Mouse (Mus musculus) cerebellum, adult 2 months (tissue): ENCODE measurements around the gene Crtc1.

Experiments
- CTCF ChIP-seq: fragments of 200-500 bp; IDR thresholded peaks from 2 replicates; pipeline ENCODE4 v1.5.1; 2011; ENCODE audit warnings: low read depth, mild to moderate bottlenecking, control low read depth, low read length, moderate library complexity, borderline replicate concordance; ENCODE audit not compliant: insufficient read depth
- POLR2A ChIP-seq: fragments of 200-500 bp; IDR thresholded peaks from 2 replicates; pipeline ENCODE4 v1.6.1; 2011; ENCODE audit warnings: low read length, control low read depth, borderline replicate concordance; ENCODE audit not compliant: insufficient read depth

- no peak for TF ChIP-seq CTCF
- no peak for TF ChIP-seq POLR2A
Observed at GRCm38 (mm10) chr8:70456996-70457395, 17.6 kb upstream of the Crtc1 start.
